Mouse (Mus musculus) c-Kit-negative CD71-positive TER-119-positive erythroid progenitor cells, embryonic 14.5 days (primary cell): ENCODE data around the gene Abcc12.

ENCODE experiments used
- DNase-seq: peaks from one replicate; pipeline ENCODE4 v3.0.0-alpha.2; 2013; ENCODE audit warnings: low read depth, low spot score

Gene Abcc12

GRCm38 (mm10) chr8:86580458-86580857, at the start of gene Abcc12:
Abcc12 (minus strand) TSS chr8:86580686.
- DNase-seq, result no peak

GRCm38 (mm10) chr8:86630212-86630611, 49.7 kb upstream of the Abcc12 start:
- no peak for DNase-seq

GRCm38 (mm10) chr8:86624915-86625314, 44.4 kb upstream of the Abcc12 start:
- no peak for DNase-seq

GRCm38 (mm10) chr8:86623911-86624731, 43.6 kb upstream of the Abcc12 start, which contains the start of gene Lonp2:
Lonp2 (plus strand) TSS chr8:86624043.
- peak; percentile 76 for DNase-seq

- DNase-seq, result no peak
Measured at GRCm38 (mm10) chr8:86623551-86623910, 43.0 kb upstream of the Abcc12 start.

GRCm38 (mm10) chr8:86617759-86618387, 37.4 kb upstream of the Abcc12 start:
- no peak for DNase-seq

GRCm38 (mm10) chr8:86615095-86615769, 34.7 kb upstream of the Abcc12 start:
- no peak for DNase-seq

GRCm38 (mm10) chr8:86613798-86614197, 33.3 kb upstream of the Abcc12 start:
- DNase-seq, result no peak

GRCm38 (mm10) chr8:86604676-86605075, 24.2 kb upstream of the Abcc12 start:
- no peak for DNase-seq

- no peak for DNase-seq
Measured at GRCm38 (mm10) chr8:86603174-86603573, 22.7 kb upstream of the Abcc12 start.

- no peak for DNase-seq
Measured at GRCm38 (mm10) chr8:86600311-86600710, 19.8 kb upstream of the Abcc12 start.

- no peak for DNase-seq
Measured at GRCm38 (mm10) chr8:86599299-86599698, 18.8 kb upstream of the Abcc12 start.

- DNase-seq, result no peak
Measured at GRCm38 (mm10) chr8:86597681-86598080, 17.2 kb upstream of the Abcc12 start.

GRCm38 (mm10) chr8:86595671-86596070, 15.2 kb upstream of the Abcc12 start:
- no peak for DNase-seq

- no peak for DNase-seq
Measured at GRCm38 (mm10) chr8:86594159-86594796, 13.8 kb upstream of the Abcc12 start.

- no peak for DNase-seq
Measured at GRCm38 (mm10) chr8:86593099-86593498, 12.6 kb upstream of the Abcc12 start.

- DNase-seq, result no peak
Measured at GRCm38 (mm10) chr8:86588338-86588737, 7.9 kb upstream of the Abcc12 start.

GRCm38 (mm10) chr8:86586642-86587041, 6.2 kb upstream of the Abcc12 start:
- DNase-seq, result no peak

GRCm38 (mm10) chr8:86586058-86586457, 5.6 kb upstream of the Abcc12 start:
- no peak for DNase-seq

- no peak for DNase-seq
Measured at GRCm38 (mm10) chr8:86585532-86585931, 5.0 kb upstream of the Abcc12 start.

GRCm38 (mm10) chr8:86585118-86585517, 4.6 kb upstream of the Abcc12 start:
- DNase-seq, result peak; percentile 20

- no peak for DNase-seq
Measured at GRCm38 (mm10) chr8:86581921-86582331, 1.4 kb upstream of the Abcc12 start.
